Mouse (Mus musculus): ENCODE results near the gene Usp25. TPM values are rescaled to one million over a fixed set of nuclear protein-coding genes. Genes with fewer than 3 reads are reported as not detected.

Usp25 gene
- total RNA-seq, 2 experiments from 2014 or later: 21.8 to 24.3 TPM

DNA sequence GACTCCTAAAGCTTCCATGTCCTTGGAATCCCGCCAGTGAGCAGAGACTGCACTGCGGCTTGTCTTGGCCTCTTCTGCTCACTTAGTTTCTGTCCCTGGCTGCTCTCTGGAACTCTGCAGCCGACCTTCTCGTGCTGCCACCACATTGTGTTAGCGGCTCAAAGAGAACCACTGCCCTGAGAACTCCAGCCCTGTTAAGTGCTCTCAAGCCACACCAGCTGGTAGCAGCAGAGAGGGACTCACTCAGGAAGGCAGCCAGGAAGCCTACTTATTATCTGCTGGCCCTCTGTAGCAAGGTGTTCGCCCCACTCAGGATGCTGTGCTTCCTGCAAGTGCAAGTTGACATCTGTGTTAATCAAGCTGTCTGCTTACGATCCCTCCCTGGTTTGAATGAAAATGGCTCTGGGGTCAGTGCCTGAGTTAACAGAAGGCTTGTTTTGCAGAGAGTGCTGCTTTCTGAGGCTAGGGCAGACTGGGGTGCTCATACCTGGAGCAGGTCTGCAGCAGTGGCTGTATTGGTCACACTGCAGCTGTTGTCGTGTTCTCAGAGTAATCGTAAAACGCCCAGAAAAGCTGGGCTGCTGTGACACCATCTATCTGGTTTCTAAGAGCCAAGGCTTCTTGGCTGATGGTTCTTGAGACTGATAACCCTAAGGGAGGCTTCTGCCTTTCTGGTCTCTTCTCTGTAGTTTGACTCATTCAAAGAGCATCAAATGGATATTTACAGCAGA, 15.3 kb downstream of the Usp25 start:
- DNase-seq (ENCODE audit: extremely low spot score in 1 of 2, low spot score in 2 of 2): peak; percentile 39 to 66
- intact Hi-C loops (cut with DNase I): no loop called here

DNA sequence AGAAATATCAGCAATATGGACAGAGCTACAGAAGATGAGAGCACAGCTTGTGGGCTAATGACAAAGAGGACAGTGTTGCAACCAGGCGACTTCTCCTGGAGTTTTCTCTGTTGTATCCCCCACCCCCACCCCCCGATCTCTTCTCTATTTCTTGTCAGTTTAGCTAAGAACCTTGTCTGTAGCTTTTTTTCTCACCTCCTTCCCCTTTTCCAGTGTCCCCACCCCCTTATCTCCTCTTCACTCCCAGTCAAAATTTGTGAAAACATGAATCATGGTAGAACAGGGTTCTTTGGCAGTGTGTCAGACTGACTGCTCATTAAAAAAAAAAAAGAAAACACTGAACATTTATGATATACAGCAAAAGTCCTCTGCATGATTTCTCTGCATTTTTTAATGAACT, 16.9 kb downstream of the Usp25 start:
- intact Hi-C loops (cut with DNase I): no loop called here
- DNase-seq (ENCODE audit: extremely low spot score in 1 of 2, low spot score in 2 of 2): no peak

DNA sequence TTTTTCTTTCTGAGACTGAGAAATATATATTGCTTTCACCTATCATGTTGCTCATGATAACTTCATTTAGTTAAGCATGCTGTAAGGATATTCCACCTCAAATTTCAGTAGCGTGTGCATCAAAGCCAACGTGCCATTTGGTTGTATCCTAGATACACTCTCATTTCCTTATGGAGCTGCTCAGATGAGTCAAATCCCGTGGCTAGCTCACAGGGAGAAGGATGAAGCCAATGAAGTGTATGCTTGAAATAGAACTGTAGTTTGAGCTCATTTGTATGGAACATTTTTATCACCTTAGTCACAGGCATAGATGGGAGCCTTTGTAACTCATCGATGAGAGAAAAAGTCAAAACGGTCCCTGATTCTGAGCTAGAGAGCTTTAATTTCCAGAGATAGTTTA, 20.8 kb downstream of the Usp25 start:
- intact Hi-C loops (cut with DNase I): no loop called here
- DNase-seq (ENCODE audit: extremely low spot score in 1 of 2, low spot score in 2 of 2): no peak

DNA sequence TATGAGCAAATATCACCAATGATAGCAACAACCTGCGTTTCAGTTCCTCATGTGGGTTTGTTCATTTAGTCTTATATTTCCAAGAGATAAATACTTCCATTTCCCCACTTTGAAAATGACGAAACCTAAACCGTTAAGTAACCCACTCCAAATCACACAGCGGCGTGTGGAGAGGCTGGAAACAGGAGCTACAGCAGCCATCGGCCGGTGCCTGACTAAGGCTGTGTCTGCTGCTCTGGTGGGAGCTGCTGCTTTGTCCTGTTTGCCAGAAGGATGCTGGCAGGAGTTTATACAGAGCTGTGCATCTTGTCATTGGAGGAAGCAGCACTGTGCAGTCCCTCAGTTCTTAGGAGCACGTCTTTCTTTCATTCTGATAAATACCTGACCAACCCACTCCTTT, 21.2 kb downstream of the Usp25 start:
- no peak for DNase-seq (ENCODE audit: extremely low spot score in 1 of 2, low spot score in 2 of 2)
- intact Hi-C loops (cut with DNase I): no loop called here

DNA sequence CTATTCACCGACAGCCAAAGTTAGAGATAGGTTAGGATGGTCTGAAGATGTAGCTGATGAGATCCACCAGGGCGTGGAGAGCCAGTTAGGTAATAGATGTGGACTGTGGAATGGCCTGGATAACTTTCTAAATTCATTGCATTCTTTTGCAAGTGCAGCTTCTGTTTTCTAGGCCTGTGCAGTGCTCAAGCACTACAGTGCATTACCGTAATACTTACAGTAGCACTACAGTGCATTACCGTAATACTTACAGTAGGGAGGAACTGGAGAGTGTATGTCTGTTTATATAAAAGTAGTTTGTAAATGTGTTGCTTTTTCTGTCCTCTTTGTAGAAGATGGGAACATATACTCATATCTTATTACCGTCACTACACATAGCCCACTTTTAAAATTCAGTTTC, 28.1 kb downstream of the Usp25 start:
- intact Hi-C loops (cut with DNase I): no loop called here
- DNase-seq (ENCODE audit: extremely low spot score in 1 of 2, low spot score in 2 of 2): no peak

DNA sequence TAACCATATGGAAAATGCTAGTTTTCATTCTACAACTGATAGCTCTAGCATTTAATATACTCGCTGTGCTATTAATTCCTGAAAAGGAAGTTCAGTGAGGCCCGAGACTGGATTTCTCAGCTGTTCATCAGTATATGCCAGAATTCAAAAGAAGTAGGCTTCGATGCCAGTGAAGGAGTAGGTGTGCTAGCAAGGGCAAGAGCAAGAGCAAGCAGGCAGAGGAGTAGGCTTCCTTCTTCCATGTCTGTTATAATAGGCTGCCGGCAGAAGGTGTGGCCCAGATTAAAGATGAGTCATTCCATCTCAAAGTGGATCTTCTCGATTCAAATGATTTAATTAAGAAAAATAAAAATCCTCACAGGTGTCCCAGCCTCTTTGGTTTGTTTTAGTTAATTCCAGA, 30.0 kb downstream of the Usp25 start:
- DNase-seq (ENCODE audit: extremely low spot score in 1 of 2, low spot score in 2 of 2): no peak
- intact Hi-C loops (cut with DNase I): no loop called here

DNA sequence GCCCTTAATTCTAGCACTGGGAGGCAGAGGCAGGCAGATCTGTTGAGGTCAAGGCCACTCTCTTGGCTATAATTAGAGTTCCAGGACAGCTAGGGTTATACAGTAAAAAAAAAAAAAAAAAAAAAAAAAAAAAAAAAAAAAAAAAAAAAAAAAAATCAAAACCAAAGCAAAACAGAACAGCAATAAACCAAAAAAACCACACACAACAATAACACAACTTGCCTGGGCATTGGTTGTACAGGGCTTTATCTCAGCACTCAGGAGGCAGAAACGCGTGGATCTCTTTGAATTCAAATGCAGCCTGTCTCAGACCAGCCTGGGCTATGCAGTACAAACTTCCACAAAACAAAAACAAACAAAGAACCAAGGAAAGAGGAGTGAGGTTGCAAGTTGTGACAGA, 40.7 kb downstream of the Usp25 start:
- intact Hi-C loops (cut with DNase I): no loop called here
- DNase-seq (ENCODE audit: extremely low spot score in 1 of 2, low spot score in 2 of 2): no peak

DNA sequence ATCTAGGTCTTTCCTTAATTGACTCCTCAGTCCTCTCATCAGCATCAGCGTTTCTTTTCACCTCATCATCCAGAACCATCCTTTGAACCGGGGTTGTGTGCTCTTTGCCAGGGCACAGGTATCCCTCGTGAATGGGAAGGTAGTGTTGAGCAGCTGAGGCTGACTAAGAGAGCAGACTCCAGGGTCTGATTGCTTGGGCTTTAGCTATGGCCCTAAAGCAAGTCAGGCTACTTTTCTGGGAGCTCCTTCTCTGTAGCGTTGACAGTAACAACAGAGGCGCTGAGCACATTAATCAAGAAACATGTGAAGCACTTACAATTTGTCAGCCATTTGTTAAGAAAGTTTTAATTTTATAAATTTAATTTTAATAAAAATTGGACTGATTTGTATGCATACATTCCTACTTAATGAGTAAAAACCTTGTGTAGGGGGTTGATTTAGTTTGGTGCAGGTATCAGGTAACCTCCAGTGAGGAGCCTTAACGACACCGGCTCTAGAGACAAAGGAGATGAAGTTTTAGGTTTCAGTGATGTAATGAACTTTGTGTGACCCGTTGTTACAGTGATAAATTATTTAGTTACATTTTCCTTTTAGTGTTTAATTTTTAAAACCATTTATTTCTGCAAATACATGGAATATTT, 42.1 kb downstream of the Usp25 start:
- no peak for DNase-seq (ENCODE audit: extremely low spot score in 1 of 2, low spot score in 2 of 2)
- intact Hi-C loops (cut with DNase I): no loop called here

DNA sequence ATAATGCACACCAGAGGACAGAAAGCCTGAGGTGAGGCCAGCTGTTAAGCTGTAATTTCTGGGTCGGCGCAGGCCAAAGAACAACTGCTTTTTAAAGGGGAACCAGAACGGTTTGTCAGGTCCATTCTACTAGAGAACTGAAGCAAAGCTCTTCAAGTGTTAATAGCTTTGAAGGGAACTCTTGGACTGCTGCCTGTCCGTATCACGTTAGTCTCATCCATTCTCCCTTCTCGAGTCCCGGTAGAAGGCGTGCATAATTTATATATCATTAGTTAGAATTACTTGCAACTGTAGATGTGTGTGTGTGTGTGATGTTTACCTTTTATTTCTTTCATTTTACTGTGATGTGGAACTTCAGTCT, 42.6 kb downstream of the Usp25 start:
- intact Hi-C loops (cut with DNase I): no loop called here
- DNase-seq (ENCODE audit: extremely low spot score in 1 of 2, low spot score in 2 of 2): no peak

DNA sequence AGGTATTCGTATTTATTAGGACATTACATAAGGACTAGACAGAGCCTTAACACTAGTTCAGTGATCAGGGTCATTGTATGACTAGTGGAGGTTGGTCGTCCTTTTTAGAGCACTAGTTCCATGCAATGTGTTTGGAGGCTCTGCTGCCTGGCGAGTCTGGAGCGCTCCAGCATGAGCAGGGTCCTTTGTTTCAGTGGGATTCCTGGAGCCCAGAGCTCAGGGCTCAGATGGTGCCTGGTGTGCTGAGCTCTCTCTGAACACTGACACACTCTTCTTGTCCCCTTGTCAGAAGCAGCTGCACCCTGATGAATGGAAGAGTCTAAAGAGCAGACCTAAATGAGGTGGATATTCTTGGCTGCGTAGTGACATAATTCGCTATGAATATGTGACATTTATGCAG, 45.1 kb downstream of the Usp25 start:
- DNase-seq (ENCODE audit: extremely low spot score in 1 of 2, low spot score in 2 of 2): peak in 1 of 2 experiments; percentile 9
- intact Hi-C loops (cut with DNase I): no loop called here

DNA sequence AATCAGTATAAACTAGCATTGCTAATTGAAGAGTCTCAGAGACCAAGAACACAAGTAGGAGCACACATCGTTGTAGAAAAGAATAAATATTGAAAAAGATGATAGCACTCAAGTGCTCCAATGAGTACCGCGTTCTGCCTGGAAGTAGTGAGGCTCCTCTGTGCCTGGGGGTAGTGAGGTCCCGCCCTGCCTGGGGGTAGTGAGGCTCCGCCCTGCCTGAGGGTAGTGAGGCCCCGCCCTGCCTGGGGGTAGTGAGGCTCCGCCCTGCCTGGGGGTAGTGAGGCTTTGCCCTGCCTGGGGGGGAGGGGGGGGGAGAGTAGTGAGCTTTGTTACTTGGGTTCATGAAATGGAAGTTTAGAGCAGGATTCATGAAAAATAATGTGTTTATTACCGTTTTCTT, 46.7 kb downstream of the Usp25 start:
- intact Hi-C loops (cut with DNase I): no loop called here
- DNase-seq (ENCODE audit: extremely low spot score in 1 of 2, low spot score in 2 of 2): peak in 1 of 2 experiments; percentile 63

DNA sequence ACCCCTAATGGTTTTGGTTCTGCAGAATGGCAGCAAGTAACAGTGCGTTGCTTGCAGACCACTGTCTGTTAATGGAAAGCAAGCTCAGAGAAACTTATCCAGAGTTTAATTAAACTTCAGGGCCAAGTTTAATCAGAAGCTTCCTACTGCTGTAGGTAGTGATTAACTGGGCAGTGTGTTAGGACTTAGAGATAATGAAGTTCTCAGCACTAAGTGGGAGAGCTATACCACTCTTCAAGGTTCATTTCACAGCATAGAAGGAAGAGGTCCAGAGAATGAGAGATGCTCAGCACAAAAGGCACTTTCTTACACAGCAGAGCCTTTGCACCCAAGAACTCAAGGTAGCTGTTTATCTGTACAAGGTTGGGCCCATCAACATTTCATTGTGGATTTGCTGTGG, 50.4 kb downstream of the Usp25 start:
- no peak for DNase-seq (ENCODE audit: extremely low spot score in 1 of 2, low spot score in 2 of 2)
- intact Hi-C loops (cut with DNase I): no loop called here

DNA sequence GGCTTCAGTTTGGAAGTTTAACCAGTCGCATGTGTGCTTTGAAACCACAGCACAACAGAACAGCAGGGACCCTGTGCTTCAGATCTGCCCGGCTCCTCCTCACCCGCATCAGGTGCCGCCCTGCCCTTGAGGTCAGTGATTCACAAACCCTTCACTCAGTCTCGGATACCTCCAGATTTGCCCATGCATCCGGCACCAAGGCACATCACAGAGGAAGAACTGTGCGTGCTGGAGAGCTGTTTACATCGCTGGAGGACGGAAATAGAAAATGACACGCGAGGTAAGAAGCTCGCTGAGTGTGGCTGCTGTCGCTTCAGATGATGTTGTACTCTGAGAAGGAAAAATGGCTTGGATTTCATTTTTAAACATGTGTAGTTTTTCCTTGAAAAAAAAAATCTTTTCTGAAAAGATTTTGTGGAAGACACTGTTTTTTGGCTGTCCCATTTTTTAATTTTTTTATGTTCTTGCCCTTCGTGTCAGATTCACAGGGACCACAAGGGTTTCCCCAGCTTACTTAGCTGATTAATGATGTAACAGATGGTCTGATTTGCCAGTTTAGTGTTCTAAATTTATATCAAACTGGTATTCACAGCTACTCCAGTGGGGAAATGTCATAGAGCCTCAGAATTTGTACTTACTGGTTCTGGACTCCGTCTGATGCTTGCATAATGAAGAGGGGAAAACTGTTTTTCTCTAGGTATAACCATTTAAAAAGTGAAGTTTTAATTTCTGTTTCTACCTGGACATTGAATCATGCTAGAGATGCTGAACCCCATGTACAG, 63.6 kb downstream of the Usp25 start:
- intact Hi-C loops (cut with DNase I): no loop called here

DNA sequence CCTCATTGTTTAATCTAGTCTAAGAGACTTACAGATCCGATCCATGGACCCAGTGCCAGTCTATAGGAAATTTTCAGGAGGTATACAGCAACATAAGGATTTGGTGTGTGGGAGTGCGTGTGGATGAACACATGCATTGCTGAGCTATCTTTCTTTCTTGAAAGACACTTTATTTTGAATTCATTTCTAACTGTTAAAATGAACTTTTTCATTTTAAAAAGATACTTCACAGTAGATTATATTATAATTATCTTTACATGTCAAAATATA, 64.2 kb downstream of the Usp25 start:
- DNase-seq (ENCODE audit: extremely low spot score in 1 of 2, low spot score in 2 of 2): no peak
- intact Hi-C loops (cut with DNase I): no loop called here

More for the DNA sequence above, 63.6 kb downstream of the Usp25 start:
- DNase-seq (ENCODE audit: extremely low spot score in 1 of 2, low spot score in 2 of 2): peak; percentile 22 to 28

DNA sequence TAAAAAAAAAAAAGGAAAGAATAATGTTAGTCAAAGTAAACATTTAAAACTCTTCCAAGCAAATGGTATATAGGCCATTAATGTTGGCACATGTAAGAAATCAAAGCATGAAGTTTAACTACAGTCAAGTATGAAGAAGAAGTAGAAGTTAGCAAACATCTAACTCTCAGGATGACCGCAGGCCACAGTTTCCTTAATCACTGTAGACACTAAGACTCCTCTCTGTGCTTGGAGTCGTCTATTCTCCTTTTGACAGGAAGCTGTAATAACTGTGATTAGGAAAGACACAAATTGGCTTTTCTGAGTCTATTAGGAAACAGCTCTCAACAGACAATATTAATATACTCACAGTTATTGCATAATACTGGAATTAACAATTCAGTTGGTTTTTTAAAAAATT, 70.6 kb downstream of the Usp25 start:
- intact Hi-C loops (cut with DNase I): no loop called here
- no peak for DNase-seq (ENCODE audit: extremely low spot score in 1 of 2, low spot score in 2 of 2)

DNA sequence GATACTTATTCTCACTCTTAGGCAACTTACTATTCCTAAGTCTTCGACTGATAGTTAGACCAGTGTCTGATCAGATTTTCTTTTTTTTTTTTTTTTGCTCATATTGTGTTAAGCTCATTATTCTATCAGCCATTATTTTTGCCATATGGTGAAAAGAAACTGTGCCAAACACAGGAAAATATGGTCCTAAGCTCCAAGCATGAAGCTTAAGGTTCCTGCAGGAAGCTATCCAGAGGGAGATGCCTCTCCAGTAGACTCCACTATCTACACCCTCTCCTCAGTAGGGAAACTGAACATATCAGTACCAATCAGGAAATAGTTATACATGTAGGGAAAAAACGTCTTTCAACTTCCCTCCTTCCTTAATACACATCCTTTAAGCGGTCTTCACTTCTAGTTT, 76.3 kb downstream of the Usp25 start:
- no peak for DNase-seq (ENCODE audit: extremely low spot score in 1 of 2, low spot score in 2 of 2)
- intact Hi-C loops (cut with DNase I): no loop called here

DNA sequence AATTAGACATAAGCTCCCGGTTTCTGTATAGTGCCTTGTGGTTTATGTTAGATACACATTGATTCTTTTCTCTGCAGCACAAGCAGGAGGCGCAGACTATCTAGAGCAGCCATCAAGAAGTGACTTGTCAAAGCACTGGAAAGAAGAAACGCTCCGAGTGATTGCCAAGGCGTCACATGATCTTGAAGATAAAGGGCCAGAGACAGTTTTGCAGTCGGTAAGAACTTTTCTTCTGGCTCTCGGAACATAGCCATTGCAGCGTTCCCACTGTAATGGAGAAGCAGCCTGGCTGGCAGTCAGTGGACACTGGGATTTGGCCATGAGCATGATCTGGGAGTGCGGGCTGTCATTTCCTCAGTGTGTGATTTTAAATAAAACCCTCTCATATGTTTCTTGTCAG, 80.0 kb downstream of the Usp25 start:
- DNase-seq (ENCODE audit: extremely low spot score in 1 of 2, low spot score in 2 of 2): no peak
- intact Hi-C loops (cut with DNase I): no loop called here

DNA sequence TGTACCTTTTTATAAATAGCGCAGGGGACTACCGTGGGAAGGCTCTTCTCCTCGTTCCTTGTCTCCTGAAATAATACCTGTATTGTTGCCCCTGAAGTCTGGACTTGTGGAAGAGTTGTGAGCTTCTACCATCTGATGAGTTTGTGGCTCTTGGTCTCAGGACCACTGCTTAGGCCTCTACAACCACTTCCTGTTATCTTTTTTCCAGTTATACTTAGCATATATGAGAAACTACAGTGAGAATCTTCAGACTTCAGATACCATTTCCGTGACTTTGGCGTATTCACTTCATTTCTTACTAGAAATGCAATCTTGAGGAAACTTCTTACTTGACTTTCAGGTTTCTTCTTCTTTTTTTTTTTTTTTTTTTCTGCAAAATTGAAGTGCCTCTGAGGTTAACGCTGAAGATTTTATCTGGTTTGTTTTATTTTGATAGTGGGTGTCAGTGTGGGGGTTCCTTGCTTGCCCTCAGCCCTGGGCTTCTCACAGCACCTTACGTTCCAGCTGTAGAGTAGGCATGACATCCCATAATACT, 81.6 kb downstream of the Usp25 start:
- intact Hi-C loops (cut with DNase I): no loop called here
- no peak for DNase-seq (ENCODE audit: extremely low spot score in 1 of 2, low spot score in 2 of 2)

DNA sequence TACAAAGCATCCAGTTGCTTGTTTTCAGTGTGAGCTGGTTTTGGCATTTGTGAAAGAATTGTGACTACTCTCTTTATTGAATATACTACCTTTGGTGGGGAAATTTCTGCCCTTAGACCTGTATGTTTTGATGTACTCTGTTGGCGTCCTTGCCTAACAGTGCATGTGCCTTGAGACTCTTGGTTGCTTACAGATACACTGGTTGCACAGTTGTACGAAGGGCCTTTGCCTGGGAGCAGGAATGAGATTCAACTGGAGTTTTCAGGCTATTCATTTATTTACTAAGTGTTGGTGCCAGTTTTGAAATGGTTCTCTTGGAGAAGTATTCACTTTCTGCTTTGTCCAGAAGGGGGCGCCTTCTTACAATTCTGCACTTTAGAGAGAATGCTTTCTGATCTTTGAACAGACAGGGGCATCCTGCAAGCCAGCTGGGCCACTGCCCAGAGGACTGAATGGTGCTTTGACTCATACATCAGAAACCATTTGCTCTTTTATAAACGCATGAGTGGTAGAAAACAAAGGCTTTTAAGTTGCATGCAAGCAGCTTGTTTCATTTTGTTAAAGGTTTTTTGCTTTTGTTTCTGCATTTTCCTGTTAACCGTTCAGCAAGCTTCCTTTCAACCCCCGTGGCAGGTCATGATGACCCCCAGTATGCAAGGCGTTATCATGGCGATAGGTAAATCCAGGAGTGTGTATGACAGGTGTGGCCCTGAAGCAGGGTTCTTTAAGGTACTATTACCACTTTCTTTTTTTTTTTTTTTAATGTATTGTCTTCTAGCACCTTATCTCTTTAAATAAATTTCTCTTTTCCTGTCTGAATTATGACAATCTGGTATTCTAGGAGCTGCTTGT, 85.7 kb downstream of the Usp25 start:
- intact Hi-C loops (cut with DNase I): no loop called here
- peak; percentile 78 to 79 for DNase-seq (ENCODE audit: extremely low spot score in 1 of 2, low spot score in 2 of 2)

Data from left cerebral cortex, postnatal 10 days (tissue).